Mouse (Mus musculus): Measurements from ENCODE around the gene Tnip1. TPM values are rescaled to one million over a fixed set of nuclear protein-coding genes. Genes with fewer than 3 reads are reported as not detected.
A peak's percentile ranks its signal among the peaks of the same experiment; 100 is the strongest.

Gene Tnip1
- total RNA-seq, 2 experiments from 2014 or later: 22.8 to 24.9 TPM

- intact Hi-C loops (cut with DNase I): no loop called here
- DNase-seq: no peak
Measured at GRCm38 (mm10) chr11:54885406-54885805, 77.3 kb downstream of the Tnip1 start.

- no peak for DNase-seq
- intact Hi-C loops (cut with DNase I): loop anchor here (5.0 kb wide), 1 partner anchor 272 kb away; no protein-coding TSS in a partner anchor
Measured at GRCm38 (mm10) chr11:54884937-54885336, 77.8 kb downstream of the Tnip1 start.

GRCm38 (mm10) chr11:54884197-54884828, 78.4 kb downstream of the Tnip1 start:
- intact Hi-C loops (cut with DNase I): loop anchor here (5.0 kb wide), 1 partner anchor 273 kb away; no protein-coding TSS in a partner anchor
- DNase-seq: no peak

GRCm38 (mm10) chr11:54882671-54883070, 80.0 kb downstream of the Tnip1 start:
- intact Hi-C loops (cut with DNase I): loop anchor here (5.0 kb wide), 1 partner anchor 275 kb away; no protein-coding TSS in a partner anchor
- no peak for DNase-seq

GRCm38 (mm10) chr11:54881051-54881474, 81.7 kb downstream of the Tnip1 start:
- intact Hi-C loops (cut with DNase I): loop anchor here (5.0 kb wide), 1 partner anchor 276 kb away; no protein-coding TSS in a partner anchor
- DNase-seq: no peak

GRCm38 (mm10) chr11:54879922-54880321, 82.8 kb downstream of the Tnip1 start:
- intact Hi-C loops (cut with DNase I): loop anchor here (5.0 kb wide), 2 partner anchors 102 to 277 kb away; no protein-coding TSS in a partner anchor
- DNase-seq: no peak

GRCm38 (mm10) chr11:54879434-54879833, 83.3 kb downstream of the Tnip1 start:
- DNase-seq: peak; percentile 34
- intact Hi-C loops (cut with DNase I): loop anchor here (5.0 kb wide), 1 partner anchor 103 kb away; no protein-coding TSS in a partner anchor

- DNase-seq: no peak
- intact Hi-C loops (cut with DNase I): loop anchor here (5.0 kb wide), 1 partner anchor 103 kb away; no protein-coding TSS in a partner anchor
Measured at GRCm38 (mm10) chr11:54878893-54879292, 83.8 kb downstream of the Tnip1 start.

- DNase-seq: no peak
- intact Hi-C loops (cut with DNase I): loop anchor here (5.0 kb wide), 1 partner anchor 106 kb away; no protein-coding TSS in a partner anchor
Measured at GRCm38 (mm10) chr11:54876031-54876430, 86.7 kb downstream of the Tnip1 start.

GRCm38 (mm10) chr11:54871831-54872537, 90.7 kb downstream of the Tnip1 start:
- DNase-seq: no peak
- intact Hi-C loops (cut with DNase I): no loop called here

- intact Hi-C loops (cut with DNase I): loop anchor here (10.0 kb wide), 2 partner anchors 305 to 345 kb away; partner anchors contain the start of gene Rapgef6
- DNase-seq: no peak
Measured at GRCm38 (mm10) chr11:54869318-54869717, 93.4 kb downstream of the Tnip1 start.

GRCm38 (mm10) chr11:54868445-54868844, 94.3 kb downstream of the Tnip1 start:
- DNase-seq: no peak
- intact Hi-C loops (cut with DNase I): loop anchor here (10.0 kb wide), 2 partner anchors 304 to 344 kb away; partner anchors contain the start of gene Rapgef6

GRCm38 (mm10) chr11:54867903-54868434, 94.7 kb downstream of the Tnip1 start:
- intact Hi-C loops (cut with DNase I): loop anchor here (10.0 kb wide), 2 partner anchors 303 to 343 kb away; partner anchors contain the start of gene Rapgef6
- DNase-seq: no peak

GRCm38 (mm10) chr11:54867049-54867385, 95.7 kb downstream of the Tnip1 start:
- intact Hi-C loops (cut with DNase I): loop anchor here (10.0 kb wide), 2 partner anchors 302 to 342 kb away; partner anchors contain the start of gene Rapgef6
- DNase-seq: peak; percentile 27

GRCm38 (mm10) chr11:54866119-54867048, 96.3 kb downstream of the Tnip1 start, which contains the start of gene Hint1:
Gene Hint1, plus strand, starts transcription at chr11:54866383.
- intact Hi-C loops (cut with DNase I): loop anchor here (10.0 kb wide), 2 partner anchors 302 to 342 kb away; partner anchors contain the start of gene Rapgef6
- DNase-seq: peak; percentile 94

GRCm38 (mm10) chr11:54865330-54866085, 97.2 kb downstream of the Tnip1 start:
- no peak for DNase-seq
- intact Hi-C loops (cut with DNase I): loop anchor here (10.0 kb wide), 2 partner anchors 301 to 341 kb away; partner anchors contain the start of gene Rapgef6

GRCm38 (mm10) chr11:54862621-54863520, 99.8 kb downstream of the Tnip1 start:
- intact Hi-C loops (cut with DNase I): loop anchor here (5.0 to 10.0 kb wide), 4 partner anchors 76 to 338 kb away; partner anchors contain the start of genes Cdc42se2 and Rapgef6
- DNase-seq: peak; percentile 53

Data from left cerebral cortex, postnatal 4 days (tissue).